Mouse (Mus musculus) heart, embryonic 16.5 days (tissue): ENCODE measurements around the gene Crtc2. TPM values are rescaled to one million over a fixed set of nuclear protein-coding genes. Genes with fewer than 3 reads are reported as not detected.
A peak's percentile ranks its signal among the peaks of the same experiment; 100 is the strongest.

Experiments used
- ATAC-seq: fragments of 200-750 bp; cut with Nextera tagmentation; replicated peaks from 2 replicates; pipeline ENCODE4 v1.8.0; 2017; ENCODE audit warnings: moderate number of reproducible peaks; ENCODE audit not compliant: insufficient read depth, low FRiP score; ENCODE audit errors: extremely low read depth
- H3K27ac ChIP-seq: fragments of 300-500 bp; sonication (generic); 2 replicates; pipeline ENCODE4 v1.5.1; 2014; ENCODE audit warnings: mild to moderate bottlenecking, low read length, control low read depth, moderate library complexity
- H3K27me3 ChIP-seq: fragments of 300-500 bp; sonication (generic); 2 replicates; pipeline ENCODE4 v1.6.1; 2014; ENCODE audit warnings: low read length, mixed read lengths; ENCODE audit not compliant: control insufficient read depth, insufficient read depth
- H3K36me3 ChIP-seq: fragments of 300-500 bp; sonication (generic); 2 replicates; pipeline ENCODE4 v1.6.1; 2014; ENCODE audit not compliant: control insufficient read depth, insufficient read depth
- H3K4me1 ChIP-seq: fragments of 300-500 bp; sonication (generic); 2 replicates; pipeline ENCODE4 v1.6.1; 2014; ENCODE audit warnings: low read length, mixed read lengths; ENCODE audit not compliant: control insufficient read depth, insufficient read depth
- H3K4me2 ChIP-seq: fragments of 300-500 bp; sonication (generic); 2 replicates; pipeline ENCODE4 v1.6.1; 2014; ENCODE audit warnings: low read depth, mild to moderate bottlenecking, control low read depth, low read length
- H3K4me3 ChIP-seq: fragments of 300-500 bp; sonication (generic); 2 replicates; pipeline ENCODE4 v1.5.1; 2014; ENCODE audit warnings: mild to moderate bottlenecking, control low read depth, low read length
- H3K9ac ChIP-seq: fragments of 300-500 bp; sonication (generic); 2 replicates; pipeline ENCODE4 v1.6.1; 2014; ENCODE audit warnings: low read length, control low read depth
- H3K9me3 ChIP-seq: fragments of 300-500 bp; sonication (generic); replicated peaks from 2 replicates; pipeline ENCODE4 v1.6.1; 2016; ENCODE audit warnings: low read length; ENCODE audit not compliant: control insufficient read depth
- whole genome bisulfite sequencing: fragments of 180-500 bp; shearing (Covaris S2); extraction: QIAGEN DNeasy Blood & Tissue Kit; methylation state at CpG from one replicate; pipeline ENCODE4 v1.1.7; 2014; 5-methylcytosine and 5-hydroxymethylcytosine counted together
- polyA plus RNA-seq: library from polyadenylated mRNA; unstranded; fragments of >200 nt; fragmentation: Nextera tagmentation; extraction: Ambion mirVana; gene quantifications from 2 replicates; pipeline ENCODE4 v1.2.1, GENCODE M21; 2015

Crtc2 gene
- polyA plus RNA-seq, 1 experiment from 2014 or later, result 12.2 TPM

GRCm38 (mm10) chr3:90241251-90241650, 12.7 kb upstream of the Crtc2 start:
- WGBS, result 81% methylated on average over 2 of the region's 2 CpGs
- no peak overlapping the region for H3K9ac ChIP-seq
- H3K4me2 ChIP-seq, result no peak overlapping the region
- H3K27ac ChIP-seq, result no peak overlapping the region
- no peaks in the 10 kb centered on the region for H3K9me3 ChIP-seq
- no peak overlapping the region for H3K4me3 ChIP-seq
- H3K4me1 ChIP-seq, result peaks cover 10% of the 10 kb centered on the region
- peaks cover 5% of the 10 kb centered on the region; the same call in 1 of the 2 replicates for H3K36me3 ChIP-seq
- ATAC-seq, result no peak
- H3K27me3 ChIP-seq, result no peaks in the 10 kb centered on the region

DNA sequence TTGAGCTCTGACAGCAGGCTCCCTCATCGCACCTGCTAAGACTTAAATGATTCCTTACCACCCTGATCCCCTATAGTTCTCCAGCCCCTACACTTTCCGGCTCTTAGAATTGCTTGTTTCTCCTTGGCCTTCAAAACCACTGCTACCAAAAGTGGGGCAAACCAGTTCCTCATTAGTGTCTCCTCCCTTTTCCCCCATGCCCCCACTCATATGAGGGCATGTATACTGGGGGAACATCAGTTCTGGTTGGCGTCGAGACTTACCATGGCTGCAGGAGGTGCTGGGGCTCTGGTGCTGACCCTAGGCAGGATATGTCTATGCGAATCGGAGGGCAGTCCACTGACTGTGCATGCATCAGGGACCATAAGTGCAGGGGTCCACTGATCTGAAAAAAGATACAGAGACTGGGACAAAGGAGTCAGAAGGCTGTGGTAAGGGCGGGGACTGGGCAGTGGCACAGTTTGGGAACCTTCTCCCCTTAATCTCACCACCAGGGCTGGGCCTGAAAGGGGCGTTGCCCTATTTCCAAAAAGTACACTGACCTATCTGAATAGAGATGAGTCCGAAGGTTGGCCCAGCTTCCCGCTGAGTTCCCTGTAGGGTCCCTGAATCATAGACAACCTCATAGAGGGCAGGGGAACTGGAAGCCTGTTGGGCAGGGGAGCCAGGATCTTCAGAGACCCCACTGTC, 12.1 kb upstream of the Crtc2 start:
- H3K36me3 ChIP-seq, result peaks cover 2% of the 10 kb centered on the region; the same call in 1 of the 2 replicates
- WGBS, result 87% methylated on average over 10 of the region's 10 CpGs

GRCm38 (mm10) chr3:90242984-90243775, 10.8 kb upstream of the Crtc2 start, which contains the start of gene Creb3l4:
Gene Creb3l4 (minus strand): TSS chr3:90243512.
- Histone ChIP-seq H3K4me2 (peak within 1 kb of the TSS; percentile 78), H3K4me3 (peak within 1 kb of the TSS; percentile 54), H3K9me3 (no peaks in the 10 kb centered on the region), H3K27ac (peak within 1 kb of the TSS; percentile 56), H3K36me3 (no peaks in the 10 kb centered on the region), H3K27me3 (no peaks in the 10 kb centered on the region), H3K9ac (peak within 1 kb of the TSS; percentile 56), H3K4me1 (peaks cover 13% of the 10 kb centered on the region)
- WGBS, result 9% methylated on average over 19 of the region's 19 CpGs
- peak; percentile 42 for ATAC-seq

More for the DNA sequence above, 12.1 kb upstream of the Crtc2 start:
- no peak overlapping the region for H3K27ac ChIP-seq
- no peak overlapping the region for H3K9ac ChIP-seq
- no peaks in the 10 kb centered on the region for H3K27me3 ChIP-seq
- no peaks in the 10 kb centered on the region for H3K9me3 ChIP-seq
- no peak overlapping the region for H3K4me3 ChIP-seq
- H3K4me2 ChIP-seq, result no peak overlapping the region
- ATAC-seq, result no peak
- peaks cover 10% of the 10 kb centered on the region for H3K4me1 ChIP-seq

DNA sequence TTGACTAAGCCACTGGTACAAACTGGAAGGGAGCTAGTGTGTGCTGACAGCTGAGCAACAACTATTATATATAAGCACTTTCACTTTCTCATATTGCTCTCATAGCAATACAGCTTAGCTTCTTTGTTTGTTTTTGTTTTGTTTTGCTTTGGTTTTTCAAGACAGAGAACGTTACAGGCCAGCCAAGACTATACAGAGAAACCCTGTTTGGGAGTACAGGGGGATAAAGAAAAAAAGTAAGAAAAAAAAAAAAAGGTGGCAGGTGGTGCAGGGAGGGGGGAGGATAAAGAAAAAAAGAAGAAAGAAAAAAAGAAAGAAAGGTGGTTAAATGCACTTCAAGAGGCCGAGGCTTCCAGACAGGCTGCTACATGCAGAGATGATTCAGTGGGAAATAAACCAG, 8.6 kb upstream of the Crtc2 start:
- 65% methylated on average over 2 of the region's 2 CpGs for WGBS
- H3K4me1 ChIP-seq, result peaks cover 17% of the 10 kb centered on the region
- no peak overlapping the region for H3K27ac ChIP-seq
- H3K27me3 ChIP-seq, result no peaks in the 10 kb centered on the region
- peaks cover 2% of the 10 kb centered on the region; the same call in 1 of the 2 replicates for H3K36me3 ChIP-seq
- H3K4me2 ChIP-seq, result no peak overlapping the region
- ATAC-seq, result no peak
- no peak overlapping the region for H3K4me3 ChIP-seq
- H3K9me3 ChIP-seq, result no peaks in the 10 kb centered on the region
- H3K9ac ChIP-seq, result no peak overlapping the region

DNA sequence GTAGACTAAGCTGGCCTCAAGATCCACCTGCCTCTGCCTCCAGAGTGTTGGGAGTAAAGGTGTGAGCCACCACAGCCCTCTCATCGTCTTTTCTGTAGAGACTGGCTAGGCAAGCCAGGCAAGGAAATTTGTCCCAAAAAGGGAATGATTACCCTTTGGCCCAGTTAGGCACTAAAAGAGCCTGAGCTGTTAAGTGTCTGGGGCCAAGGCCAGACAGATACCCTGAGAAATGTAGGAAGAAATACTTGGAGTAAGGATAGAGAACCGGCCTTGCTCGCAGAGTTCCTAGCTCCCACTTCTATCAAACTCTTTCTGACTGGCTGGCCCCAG, 6.4 kb upstream of the Crtc2 start:
- 2% methylated on average over 3 of the region's 3 CpGs for WGBS
- H3K36me3 ChIP-seq, result peaks cover 12% of the 10 kb centered on the region
- H3K4me1 ChIP-seq, result peaks cover 17% of the 10 kb centered on the region
- H3K27me3 ChIP-seq, result no peaks in the 10 kb centered on the region
- peak overlapping the region; percentile 63 for H3K9ac ChIP-seq
- no peak for ATAC-seq
- H3K9me3 ChIP-seq, result no peaks in the 10 kb centered on the region
- H3K4me3 ChIP-seq, result peak overlapping the region; percentile 93
- H3K4me2 ChIP-seq, result peak overlapping the region; percentile 82
- H3K27ac ChIP-seq, result peak overlapping the region; percentile 95

DNA sequence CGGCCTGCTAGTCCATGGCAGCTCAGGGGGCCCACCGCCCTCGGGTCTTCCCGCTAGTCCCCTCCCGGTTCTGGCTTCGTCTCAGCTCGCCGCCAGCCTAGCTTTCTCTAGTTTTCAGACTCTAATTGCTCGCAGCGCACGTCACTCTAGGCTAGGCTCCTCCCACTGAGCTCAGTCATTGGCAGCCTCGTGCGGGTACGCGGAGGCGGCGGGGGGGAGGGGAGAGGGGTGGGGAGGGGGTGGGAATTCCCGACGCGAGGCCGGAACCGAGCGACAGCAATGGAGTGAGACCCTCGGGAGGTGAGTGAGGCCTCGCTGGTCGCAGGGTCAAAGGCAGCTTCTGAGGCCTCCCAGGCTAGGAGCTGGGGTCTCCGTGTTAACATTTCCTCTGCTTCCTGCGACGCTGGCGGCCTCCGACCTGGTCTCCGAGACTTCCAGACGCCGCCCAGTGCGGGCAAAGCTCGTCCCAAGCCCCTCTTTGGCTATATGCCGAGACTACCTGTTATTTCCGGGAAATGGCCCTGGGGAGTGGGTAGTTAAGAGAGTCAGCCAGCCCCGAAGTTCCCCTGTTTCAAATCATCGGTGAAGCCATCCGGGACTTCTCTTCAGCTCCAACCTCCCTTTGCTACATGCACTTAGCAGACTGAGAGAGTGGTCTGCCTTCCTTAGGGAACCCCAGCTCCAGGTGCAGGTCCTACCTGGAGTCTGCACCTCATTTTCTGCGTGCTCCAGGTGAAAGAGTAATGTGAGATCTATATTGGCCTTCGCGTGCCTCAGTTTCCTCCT, 5.8 kb upstream of the Crtc2 start, which contains the start of gene Slc39a1:
Gene Slc39a1 (plus strand): TSS at position 213 of the 786 bp plus-strand sequence.
- WGBS, result under 1% methylated on average over 43 of the region's 44 CpGs
- H3K4me2 ChIP-seq, result peak within 1 kb of the TSS; percentile 82
- H3K4me1 ChIP-seq, result peaks cover 12% of the 10 kb centered on the region
- no peaks in the 10 kb centered on the region for H3K9me3 ChIP-seq
- peak within 1 kb of the TSS; percentile 92 for H3K9ac ChIP-seq
- H3K27me3 ChIP-seq, result no peaks in the 10 kb centered on the region
- H3K36me3 ChIP-seq, result peaks cover 12% of the 10 kb centered on the region
- ATAC-seq, result peak; percentile 92
- peak within 1 kb of the TSS; percentile 95 for H3K27ac ChIP-seq
- peak within 1 kb of the TSS; percentile 93 for H3K4me3 ChIP-seq

- Histone ChIP-seq H3K27me3 (no peaks in the 10 kb centered on the region), H3K4me2 (peak overlapping the region; percentile 82), H3K9ac (peak overlapping the region; percentile 92), H3K36me3 (peaks cover 12% of the 10 kb centered on the region), H3K4me1 (peaks cover 9% of the 10 kb centered on the region), H3K9me3 (no peaks in the 10 kb centered on the region), H3K4me3 (peak overlapping the region; percentile 93), H3K27ac (peak overlapping the region; percentile 95)
- WGBS, result 2% methylated on average over 10 of the region's 10 CpGs
- peak; percentile 10; the same call in 1 of the 2 replicates for ATAC-seq
Observed at GRCm38 (mm10) chr3:90248746-90249100, 5.2 kb upstream of the Crtc2 start.

GRCm38 (mm10) chr3:90250791-90251190, 3.2 kb upstream of the Crtc2 start:
- Histone ChIP-seq H3K27ac (no peak overlapping the region), H3K4me3 (no peak overlapping the region), H3K27me3 (no peaks in the 10 kb centered on the region), H3K36me3 (peaks cover 12% of the 10 kb centered on the region), H3K4me2 (no peak overlapping the region), H3K9ac (no peak overlapping the region), H3K4me1 (peaks cover 14% of the 10 kb centered on the region), H3K9me3 (no peaks in the 10 kb centered on the region)
- WGBS, result 75% methylated on average over 6 of the region's 6 CpGs
- no peak for ATAC-seq
